Mouse (Mus musculus): ENCODE data around the gene Cd68. TPM values are rescaled to one million over a fixed set of nuclear protein-coding genes. Genes with fewer than 3 reads are reported as not detected.

Cd68 gene
- polyA plus RNA-seq (2015; fragmentation: Nextera tagmentation; extraction: Ambion mirVana), result 13.3 and 14.2 TPM in 2 replicates

GRCm38 (mm10) chr11:69665961-69666664 lies at the start of gene Cd68:
Gene Cd68, minus strand, starts transcription at chr11:69666153.
- WGBS, result 32% methylated on average over 7 of the region's 7 CpGs
- ATAC-seq, result peak; percentile 13; the same call in 1 of the 2 replicates
- H3K9ac ChIP-seq, result no peak within 1 kb of the TSS
- H3K4me3 ChIP-seq (replicated peaks), result no peak within 1 kb of the TSS
- peaks cover 32% of the 10 kb centered on the region for H3K36me3 ChIP-seq
- peaks cover 20% of the 10 kb centered on the region for H3K4me1 ChIP-seq (replicated peaks)
- peak within 1 kb of the TSS; percentile 42 for H3K27ac ChIP-seq
- 0 out of 2 replicates have a peak within 1 kb of the TSS, but pooled peaks have one; percentile 3 for H3K4me2 ChIP-seq (replicated peaks)
- no peaks in the 10 kb centered on the region for H3K27me3 ChIP-seq (replicated peaks)
- H3K9me3 ChIP-seq, result no peaks in the 10 kb centered on the region

- H3K4me1 ChIP-seq (replicated peaks), result peaks cover 11% of the 10 kb centered on the region; the same call in 1 of the 2 replicates
- no peaks in the 10 kb centered on the region for H3K9me3 ChIP-seq
- no peak for ATAC-seq
- 60% methylated on average over 9 of the region's 9 CpGs for WGBS
- H3K27me3 ChIP-seq (replicated peaks), result no peaks in the 10 kb centered on the region
- no peak overlapping the region for H3K4me3 ChIP-seq (replicated peaks)
- H3K4me2 ChIP-seq (replicated peaks), result no peak overlapping the region
- H3K36me3 ChIP-seq, result no peaks in the 10 kb centered on the region
- no peak overlapping the region for H3K9ac ChIP-seq
- no peak overlapping the region for H3K27ac ChIP-seq
Observed at GRCm38 (mm10) chr11:69715482-69715881, 49.5 kb upstream of the Cd68 start.

- H3K36me3 ChIP-seq, result no peaks in the 10 kb centered on the region
- H3K4me3 ChIP-seq (replicated peaks), result no peak overlapping the region
- H3K27me3 ChIP-seq (replicated peaks), result no peaks in the 10 kb centered on the region
- H3K27ac ChIP-seq, result no peak overlapping the region
- no peak overlapping the region for H3K9ac ChIP-seq
- H3K4me2 ChIP-seq (replicated peaks), result no peak overlapping the region
- H3K9me3 ChIP-seq, result no peaks in the 10 kb centered on the region
- no peak for ATAC-seq
- H3K4me1 ChIP-seq (replicated peaks), result peaks cover 11% of the 10 kb centered on the region; the same call in 1 of the 2 replicates
- 78% methylated on average over 18 of the region's 18 CpGs for WGBS
Observed at GRCm38 (mm10) chr11:69714636-69715329, 48.8 kb upstream of the Cd68 start.

- Histone ChIP-seq H3K9me3 (no peaks in the 10 kb centered on the region), H3K27me3 (replicated peaks) (no peaks in the 10 kb centered on the region), H3K4me3 (replicated peaks) (no peak overlapping the region), H3K4me1 (replicated peaks) (peaks cover 7% of the 10 kb centered on the region; the same call in 1 of the 2 replicates), H3K36me3 (no peaks in the 10 kb centered on the region), H3K9ac (no peak overlapping the region), H3K27ac (no peak overlapping the region), H3K4me2 (replicated peaks) (no peak overlapping the region)
- 85% methylated on average over 20 of the region's 20 CpGs for WGBS
- no peak for ATAC-seq
Observed at GRCm38 (mm10) chr11:69712954-69713672, 47.2 kb upstream of the Cd68 start.

- Histone ChIP-seq H3K36me3 (no peaks in the 10 kb centered on the region), H3K4me1 (replicated peaks) (peaks cover 7% of the 10 kb centered on the region; the same call in 1 of the 2 replicates), H3K9ac (no peak overlapping the region), H3K27me3 (replicated peaks) (no peaks in the 10 kb centered on the region), H3K9me3 (no peaks in the 10 kb centered on the region), H3K4me3 (replicated peaks) (no peak overlapping the region), H3K4me2 (replicated peaks) (no peak overlapping the region), H3K27ac (no peak overlapping the region)
- 74% methylated on average over 2 of the region's 2 CpGs for WGBS
- no peak for ATAC-seq
Observed at GRCm38 (mm10) chr11:69711082-69711481, 45.1 kb upstream of the Cd68 start.

GRCm38 (mm10) chr11:69710470-69710869 lies 44.5 kb upstream of the Cd68 start:
- ATAC-seq, result no peak
- 76% methylated on average over 3 of the region's 3 CpGs for WGBS

GRCm38 (mm10) chr11:69709554-69710446 lies 43.8 kb upstream of the Cd68 start:
- H3K4me3 ChIP-seq (replicated peaks), result no peak overlapping the region
- H3K27ac ChIP-seq, result no peak overlapping the region
- no peaks in the 10 kb centered on the region for H3K36me3 ChIP-seq
- no peak overlapping the region for H3K9ac ChIP-seq
- 55% methylated on average over 11 of the region's 11 CpGs for WGBS
- H3K4me2 ChIP-seq (replicated peaks), result no peak overlapping the region
- H3K9me3 ChIP-seq, result no peaks in the 10 kb centered on the region
- H3K4me1 ChIP-seq (replicated peaks), result no peaks in the 10 kb centered on the region
- no peak for ATAC-seq
- H3K27me3 ChIP-seq (replicated peaks), result no peaks in the 10 kb centered on the region

More at GRCm38 (mm10) chr11:69710470-69710869, 44.5 kb upstream of the Cd68 start:
- Histone ChIP-seq H3K36me3 (no peaks in the 10 kb centered on the region), H3K4me3 (replicated peaks) (no peak overlapping the region), H3K27me3 (replicated peaks) (no peaks in the 10 kb centered on the region), H3K4me2 (replicated peaks) (no peak overlapping the region), H3K4me1 (replicated peaks) (0 out of 2 replicates have a peak, but pooled peaks cover 2% of the 10 kb centered on the region), H3K27ac (no peak overlapping the region), H3K9ac (no peak overlapping the region), H3K9me3 (no peaks in the 10 kb centered on the region)

- 66% methylated on average over 3 of the region's 3 CpGs for WGBS
- Histone ChIP-seq H3K4me1 (replicated peaks) (no peaks in the 10 kb centered on the region), H3K9me3 (no peaks in the 10 kb centered on the region), H3K4me2 (replicated peaks) (no peak overlapping the region), H3K27me3 (replicated peaks) (no peaks in the 10 kb centered on the region), H3K4me3 (replicated peaks) (no peak overlapping the region), H3K9ac (no peak overlapping the region), H3K27ac (no peak overlapping the region), H3K36me3 (no peaks in the 10 kb centered on the region)
- no peak for ATAC-seq
Observed at GRCm38 (mm10) chr11:69708614-69709265, 42.8 kb upstream of the Cd68 start.

- WGBS, result 85% methylated on average over 4 of the region's 4 CpGs
Observed at GRCm38 (mm10) chr11:69707873-69708381, 42.0 kb upstream of the Cd68 start.

GRCm38 (mm10) chr11:69707480-69707847 lies 41.5 kb upstream of the Cd68 start:
- ATAC-seq, result no peak
- Histone ChIP-seq H3K4me1 (replicated peaks) (no peaks in the 10 kb centered on the region), H3K4me2 (replicated peaks) (no peak overlapping the region), H3K36me3 (no peaks in the 10 kb centered on the region), H3K9me3 (no peaks in the 10 kb centered on the region), H3K4me3 (replicated peaks) (no peak overlapping the region), H3K27ac (no peak overlapping the region), H3K9ac (no peak overlapping the region), H3K27me3 (replicated peaks) (no peaks in the 10 kb centered on the region)
- 87% methylated on average over 4 of the region's 4 CpGs for WGBS

More at GRCm38 (mm10) chr11:69707873-69708381, 42.0 kb upstream of the Cd68 start:
- H3K4me1 ChIP-seq (replicated peaks), result no peaks in the 10 kb centered on the region
- ATAC-seq, result no peak
- no peak overlapping the region for H3K4me2 ChIP-seq (replicated peaks)
- H3K36me3 ChIP-seq, result no peaks in the 10 kb centered on the region
- H3K9ac ChIP-seq, result no peak overlapping the region
- H3K4me3 ChIP-seq (replicated peaks), result no peak overlapping the region
- H3K27ac ChIP-seq, result no peak overlapping the region
- no peaks in the 10 kb centered on the region for H3K27me3 ChIP-seq (replicated peaks)
- no peaks in the 10 kb centered on the region for H3K9me3 ChIP-seq
